Mouse (Mus musculus) spleen, adult 2 months (tissue): ENCODE measurements around the gene Abcb10. TPM values are rescaled to one million over a fixed set of nuclear protein-coding genes. Genes with fewer than 3 reads are reported as not detected.
A peak's percentile ranks its signal among the peaks of the same experiment; 100 is the strongest.

ENCODE experiments used
- DNase-seq, 2 experiments: peaks; one replicate each; pipeline versions ENCODE4 v3.0.0 to v3.0.0-alpha.2; 2012 to 2021; ENCODE audit warnings: low spot score in 2 of 2, low read depth in 1 of 2
- H3K27ac ChIP-seq: fragments of 200-500 bp; 2 replicates; pipeline ENCODE4 v1.5.1; 2012; ENCODE audit warnings: low read length, inconsistent platforms; ENCODE audit not compliant: insufficient read depth
- H3K27me3 ChIP-seq: fragments of 200-500 bp; 2 replicates; pipeline ENCODE4 v1.6.1; 2012; ENCODE audit warnings: mild to moderate bottlenecking, moderate library complexity, low read length, inconsistent platforms; ENCODE audit not compliant: control insufficient read depth, insufficient read depth
- H3K36me3 ChIP-seq: fragments of 200-500 bp; 2 replicates; pipeline ENCODE4 v1.6.1; 2012; ENCODE audit warnings: mild to moderate bottlenecking, low read length, inconsistent platforms; ENCODE audit not compliant: control insufficient read depth, insufficient read depth
- H3K4me1 ChIP-seq: fragments of 200-500 bp; 2 replicates; pipeline ENCODE4 v1.6.1; 2011; ENCODE audit warnings: inconsistent platforms; ENCODE audit not compliant: control insufficient read depth, insufficient read depth, insufficient read length
- H3K4me3 ChIP-seq: fragments of 200-500 bp; 2 replicates; pipeline ENCODE4 v1.5.1; 2011; ENCODE audit warnings: mild to moderate bottlenecking, inconsistent platforms; ENCODE audit not compliant: insufficient read depth, insufficient read length; ENCODE audit errors: extremely low read depth
- CTCF ChIP-seq: fragments of 200-500 bp; IDR thresholded peaks from 2 replicates; pipeline ENCODE4 v1.5.1; 2011; ENCODE audit warnings: mild to moderate bottlenecking, inconsistent platforms; ENCODE audit not compliant: insufficient read depth, insufficient read length, insufficient replicate concordance; ENCODE audit errors: extremely low read depth
- POLR2A ChIP-seq: fragments of 200-500 bp; IDR thresholded peaks from 2 replicates; pipeline ENCODE4 v1.6.1; 2011; ENCODE audit warnings: low read depth, low read length, inconsistent platforms
- WGBS: fragments of 180-500 bp; shearing (Covaris S2); methylation state at CpG from one replicate; pipeline ENCODE4 v1.1.7; 2018; 5-methylcytosine and 5-hydroxymethylcytosine counted together
- polyA plus RNA-seq: library from polyadenylated mRNA; depleted of rRNA; stranded (reverse); fragments of >200 nt; gene quantifications from 2 replicates; pipeline ENCODE4 v1.2.3, GENCODE M21; 2012

Gene Abcb10
- polyA plus RNA-seq, 1 experiment: 22.6 TPM

DNA sequence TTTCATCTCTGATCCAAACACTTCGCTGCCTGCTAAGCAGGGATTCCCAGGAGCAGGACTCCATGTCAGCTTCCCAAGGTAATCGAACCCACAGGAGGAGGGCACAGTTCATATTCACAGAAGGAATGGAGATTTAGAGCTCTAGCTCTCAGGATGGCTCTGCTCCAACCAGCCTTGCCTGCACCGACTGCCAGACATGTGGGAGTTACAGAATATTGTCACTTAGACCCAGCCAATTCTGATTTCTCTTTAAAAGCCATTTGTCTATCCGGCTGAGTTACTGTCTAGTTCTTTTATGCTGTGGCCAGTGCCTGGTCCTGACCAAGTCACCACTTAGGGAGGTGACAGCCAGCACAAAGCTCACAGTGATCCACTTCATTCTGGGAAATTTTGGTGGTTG is 1.2 kb downstream of the Abcb10 start:
- no peak for TF ChIP-seq CTCF
- no peak for TF ChIP-seq POLR2A
- Histone ChIP-seq H3K4me1 (peaks cover 3% of the 10 kb centered on the region; the same call in 1 of the 2 replicates), H3K4me3 (no peak overlapping the region), H3K27ac (no peak overlapping the region), H3K36me3 (no peaks in the 10 kb centered on the region), H3K27me3 (no peaks in the 10 kb centered on the region; the same call in 1 of the 2 replicates)
- 65% methylated on average over 4 of the region's 4 CpGs for WGBS
- DNase-seq: no peak

DNA sequence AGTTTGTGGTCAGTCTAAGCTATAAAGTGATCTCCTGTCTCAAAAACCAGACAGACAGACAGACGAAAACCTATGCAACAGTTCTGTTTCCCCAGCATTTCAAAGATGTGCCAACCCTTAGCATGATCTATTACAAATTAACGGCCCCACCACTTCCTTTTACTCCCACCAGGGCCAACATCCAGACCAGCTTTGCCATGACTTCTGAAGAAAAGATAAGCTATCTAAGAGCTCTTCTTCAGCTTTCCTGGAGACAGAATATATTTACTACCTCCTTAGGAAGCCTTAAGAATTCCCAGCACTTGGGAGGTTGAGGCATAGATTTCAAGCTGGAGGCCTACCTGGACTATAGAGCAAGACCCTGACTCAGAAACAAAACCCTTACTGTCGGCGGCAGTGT is 2.7 kb downstream of the Abcb10 start:
- Histone ChIP-seq H3K27ac (no peak overlapping the region), H3K27me3 (no peaks in the 10 kb centered on the region; the same call in 1 of the 2 replicates), H3K4me1 (peaks cover 3% of the 10 kb centered on the region; the same call in 1 of the 2 replicates), H3K36me3 (no peaks in the 10 kb centered on the region), H3K4me3 (no peak overlapping the region)
- no peak for TF ChIP-seq POLR2A
- TF ChIP-seq CTCF: no peak
- WGBS: 70% methylated on average over 4 of the region's 4 CpGs
- no peak for DNase-seq

DNA sequence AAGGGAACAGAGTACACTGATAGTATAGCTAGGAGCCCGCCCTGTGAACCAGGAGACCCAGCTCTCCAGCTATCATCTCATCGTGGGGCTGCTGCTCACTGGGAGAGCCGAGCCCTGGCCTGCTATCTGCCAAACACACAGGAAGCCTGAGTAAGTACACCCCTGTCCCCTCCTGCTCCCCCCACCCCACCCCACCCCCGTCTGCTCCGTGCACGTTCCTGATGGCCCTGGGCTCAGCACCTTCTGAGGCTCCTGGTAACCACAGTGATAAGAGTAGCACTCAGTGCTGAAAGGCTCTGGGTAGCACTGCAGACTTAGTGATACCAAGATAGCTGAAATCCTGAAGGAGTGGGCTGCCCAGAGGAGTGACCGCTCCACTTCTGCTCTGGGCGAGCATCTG is 4.0 kb downstream of the Abcb10 start:
- H3K4me1 ChIP-seq: peaks cover 3% of the 10 kb centered on the region; the same call in 1 of the 2 replicates
- WGBS: 53% methylated on average over 8 of the region's 8 CpGs
- H3K36me3 ChIP-seq: no peaks in the 10 kb centered on the region
- DNase-seq: no peak
- no peak overlapping the region for H3K27ac ChIP-seq
- H3K27me3 ChIP-seq: no peaks in the 10 kb centered on the region; the same call in 1 of the 2 replicates
- no peak for TF ChIP-seq CTCF
- TF ChIP-seq POLR2A: no peak
- H3K4me3 ChIP-seq: no peak overlapping the region

DNA sequence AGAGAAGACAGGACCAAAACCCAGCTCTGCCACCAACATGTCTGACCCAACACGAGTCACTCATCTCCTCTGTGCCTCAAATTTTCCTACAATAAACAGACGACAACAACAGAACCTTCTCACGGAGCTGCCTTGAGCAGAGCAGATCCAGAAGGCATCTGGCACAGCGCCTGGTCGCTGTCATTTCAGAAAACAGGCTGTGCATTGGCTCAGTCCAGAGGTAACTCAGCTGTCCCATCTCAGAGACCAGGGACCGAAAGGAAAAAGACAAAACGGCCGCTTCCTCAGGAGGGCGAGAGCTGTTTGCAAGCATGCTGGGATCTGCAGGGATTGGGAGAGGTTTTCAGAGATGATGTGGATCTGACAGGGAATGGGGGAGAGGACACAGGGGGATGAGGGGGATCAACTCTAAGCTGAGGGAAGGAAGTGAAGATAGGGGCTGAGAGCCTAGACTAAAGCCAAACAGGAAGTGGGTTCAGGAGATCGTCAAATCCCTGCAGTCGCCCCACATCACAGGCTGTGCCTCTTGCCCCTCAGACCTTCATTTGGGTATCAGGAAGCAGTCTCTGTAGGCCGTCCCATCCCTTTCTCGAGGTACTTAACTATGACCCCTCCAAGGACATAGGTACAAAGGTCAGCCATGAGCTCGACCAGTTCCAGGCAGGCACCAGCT is 4.6 kb downstream of the Abcb10 start:
- Histone ChIP-seq H3K36me3 (no peaks in the 10 kb centered on the region), H3K4me1 (peaks cover 3% of the 10 kb centered on the region; the same call in 1 of the 2 replicates), H3K27ac (peak overlapping the region; percentile 23; the same call in 1 of the 2 replicates), H3K27me3 (no peaks in the 10 kb centered on the region; the same call in 1 of the 2 replicates), H3K4me3 (no peak overlapping the region)
- 57% methylated on average over 14 of the region's 14 CpGs for WGBS
- no peak for DNase-seq
- TF ChIP-seq CTCF (no peak), POLR2A (no peak)

GRCm38 (mm10) chr8:123977499-123977898 is 5.4 kb downstream of the Abcb10 start:
- Histone ChIP-seq H3K27ac (no peak overlapping the region), H3K4me1 (peaks cover 3% of the 10 kb centered on the region; the same call in 1 of the 2 replicates), H3K36me3 (no peaks in the 10 kb centered on the region), H3K4me3 (no peak overlapping the region), H3K27me3 (no peaks in the 10 kb centered on the region; the same call in 1 of the 2 replicates)
- WGBS: 94% methylated on average over 4 of the region's 4 CpGs
- TF ChIP-seq POLR2A (no peak), CTCF (no peak)
- DNase-seq: no peak

DNA sequence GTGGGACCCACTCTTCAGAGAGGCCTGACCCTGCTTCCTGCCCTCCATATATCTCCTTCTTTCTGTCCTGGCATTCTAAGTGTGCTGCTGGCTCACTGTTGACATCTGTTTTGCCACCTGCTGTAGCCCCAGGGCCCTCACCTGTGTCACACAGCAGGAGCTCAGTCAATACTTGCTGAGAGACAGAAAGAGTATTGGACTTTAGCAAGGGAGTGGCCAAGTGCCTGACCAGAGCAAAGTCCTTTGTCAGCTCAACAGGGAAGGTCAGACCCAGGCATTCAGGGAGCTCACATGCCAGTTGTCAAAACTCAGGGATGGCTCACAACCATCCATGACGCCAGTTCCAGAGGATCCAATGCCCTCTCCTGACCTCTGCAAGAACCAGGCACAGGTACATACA is 9.4 kb downstream of the Abcb10 start:
- Histone ChIP-seq H3K27ac (no peak overlapping the region), H3K4me1 (0 out of 2 replicates have a peak, but pooled peaks cover 3% of the 10 kb centered on the region), H3K36me3 (no peaks in the 10 kb centered on the region; the same call in 1 of the 2 replicates), H3K27me3 (no peaks in the 10 kb centered on the region), H3K4me3 (no peak overlapping the region)
- DNase-seq: no peak
- WGBS: 80% methylated on average over 1 of the region's 1 CpGs
- TF ChIP-seq CTCF: no peak
- no peak for TF ChIP-seq POLR2A

- TF ChIP-seq CTCF (no peak), POLR2A (no peak)
- no peaks in the 10 kb centered on the region for H3K4me1 ChIP-seq
- no peak overlapping the region for H3K27ac ChIP-seq
- H3K27me3 ChIP-seq: no peaks in the 10 kb centered on the region
- WGBS: 65% methylated on average over 2 of the region's 2 CpGs
- H3K36me3 ChIP-seq: peaks cover 5% of the 10 kb centered on the region; the same call in 1 of the 2 replicates
- DNase-seq: no peak
- H3K4me3 ChIP-seq: no peak overlapping the region
Observed at GRCm38 (mm10) chr8:123966896-123967295, 16.0 kb downstream of the Abcb10 start.
